Mouse (Mus musculus) Patski (cell line): ENCODE measurements around the gene Nrl. TPM values are rescaled to one million over a fixed set of nuclear protein-coding genes. Genes with fewer than 3 reads are reported as not detected.
A peak's percentile ranks its signal among the peaks of the same experiment; 100 is the strongest.

Experiments
- ATAC-seq: fragments of 100-300 bp; one replicate; pipeline ENCODE4 v1.8.0; 2021
- CTCF ChIA-PET: fragments of 350-600 bp; sonication (Branson Sonifier 250); formaldehyde crosslinking; loops from one replicate; lab custom pipeline; 2022; ENCODE audit warnings: inconsistent platforms; lab: Charles Lee
- POLR2A ChIA-PET: fragments of 350-600 bp; sonication (Branson Sonifier 250); formaldehyde crosslinking; loops from one replicate; lab custom pipeline; 2022; ENCODE audit warnings: antibody characterized with exemption, inconsistent platforms; lab: Charles Lee
- DNase-seq: peaks from one replicate; pipeline ENCODE4 v3.0.0-alpha.2; 2011; ENCODE audit warnings: low read depth, low spot score
- H3K27me3 ChIP-seq: fragments of 371-371 bp; one replicate; pipeline ENCODE4 v1.5.1; 2021
- CTCF ChIP-seq: fragments of 100-300 bp; IDR thresholded peaks from one replicate; pipeline ENCODE4 v1.5.1; 2021
- in situ Hi-C: fragments of 300-500 bp; cut with MboI; formaldehyde crosslinking; loops from 3 replicates; pipeline ENCODE4 v1.11.1; 2018; ENCODE audit warnings: low pct_unique_long_range_greater_than_20kb, mixed read lengths
- polyA plus RNA-seq: library from polyadenylated mRNA; unstranded; gene quantifications from one replicate; pipeline ENCODE4 v1.2.3, GENCODE M21; 2021

The Nrl gene
- polyA plus RNA-seq, 1 experiment from 2014 or later: not detected

- POLR2A ChIA-PET: interaction anchor here (1.1 to 1.5 kb wide), 3 partner anchors 17 to 79 kb away, joined by 3 to 5 read pairs (median 4); partner anchors contain the start of genes Dhrs4, Pck2 and Psme2
- no peak for ATAC-seq
These were observed 32.8 kb upstream of the Nrl start for GRCm38 (mm10) chr14:55557587-55557986.

DNA sequence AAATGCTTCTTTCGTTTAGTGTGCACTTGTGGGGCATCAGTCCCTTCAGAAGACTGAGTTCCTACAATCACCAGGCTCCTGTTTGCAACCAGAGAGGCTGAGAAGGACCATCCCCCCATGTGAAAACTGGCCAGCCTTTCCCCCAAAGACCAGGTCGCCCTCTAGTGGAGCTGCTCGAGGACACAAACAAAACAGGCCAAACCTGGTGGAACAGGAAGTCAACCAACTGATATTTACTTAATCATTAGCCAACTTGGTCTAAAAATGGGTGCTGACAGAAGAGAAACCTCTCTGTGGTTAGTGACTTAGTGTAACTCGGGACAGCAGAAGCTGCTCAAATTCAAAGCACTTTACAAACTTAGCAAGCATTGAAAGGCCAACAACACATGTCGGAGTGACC lies 32.2 kb upstream of the Nrl start:
- no peaks in the 10 kb centered on the region for H3K27me3 ChIP-seq
- DNase-seq (peak; percentile 79), ATAC-seq (peak; percentile 20)
- in situ Hi-C loops: loop anchor here (10.0 kb wide), 1 partner anchor 62 kb away; the partner anchor contains the start of gene Carmil3
- TF ChIP-seq CTCF: no peak
- ChIA-PET POLR2A (interaction anchor here (0.7 to 1.5 kb wide), 4 partner anchors 8 to 78 kb away, joined by 3 to 5 read pairs (median 4); partner anchors contain the start of genes Dhrs4, Pck2 and Psme2), CTCF (interaction anchor here (0.8 to 4.3 kb wide), 8 partner anchors 15 to 114 kb away, joined by 3 to 30 read pairs (median 4); partner anchors contain the start of genes Dhrs4, Emc9, Gmpr2 and Psme2)

More at GRCm38 (mm10) chr14:55557587-55557986, 32.8 kb upstream of the Nrl start:
- no peak for TF ChIP-seq CTCF
- no peak for DNase-seq
- in situ Hi-C loops: loop anchor here (10.0 kb wide), 1 partner anchor 63 kb away; the partner anchor contains the start of gene Carmil3
- CTCF ChIA-PET: interaction anchor here (0.8 to 4.3 kb wide), 7 partner anchors 16 to 114 kb away, joined by 3 to 30 read pairs (median 3); partner anchors contain the start of genes Dhrs4, Emc9 and Gmpr2
- no peaks in the 10 kb centered on the region for H3K27me3 ChIP-seq

DNA sequence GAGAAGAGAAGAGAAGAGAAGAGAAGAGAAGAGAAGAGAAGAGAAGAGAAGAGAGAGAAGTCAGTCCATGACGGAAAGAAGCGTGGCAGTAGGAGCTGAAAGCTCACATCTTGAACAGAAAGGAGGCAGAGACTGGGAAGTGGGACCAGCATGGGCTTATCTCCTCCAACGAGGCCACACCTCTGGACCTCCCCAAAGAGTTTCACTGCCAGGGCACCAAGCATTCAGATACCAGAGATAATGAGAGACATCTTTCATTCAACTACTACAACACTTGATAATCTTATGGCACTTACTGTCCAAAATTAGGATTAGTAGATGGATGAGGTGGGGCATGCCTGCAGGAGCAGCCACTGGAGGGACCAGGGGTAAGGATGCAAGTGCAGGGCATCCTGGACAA lies 31.0 kb upstream of the Nrl start:
- in situ Hi-C loops: loop anchor here (10.0 kb wide), 1 partner anchor 61 kb away; the partner anchor contains the start of gene Carmil3
- CTCF ChIA-PET: interaction anchor here (0.8 to 4.3 kb wide), 5 partner anchors 9 to 58 kb away, joined by 3 to 30 read pairs (median 3); partner anchors contain the start of genes Psme1, Psme2 and Rnf31
- TF ChIP-seq CTCF: no peak
- no peaks in the 10 kb centered on the region for H3K27me3 ChIP-seq
- no peak for DNase-seq
- ATAC-seq: no peak
- POLR2A ChIA-PET: interaction anchor here (1.5 kb wide), 1 partner anchor 35 kb away, joined by 4 read pairs; the partner anchor contains the start of gene Psme2

DNA sequence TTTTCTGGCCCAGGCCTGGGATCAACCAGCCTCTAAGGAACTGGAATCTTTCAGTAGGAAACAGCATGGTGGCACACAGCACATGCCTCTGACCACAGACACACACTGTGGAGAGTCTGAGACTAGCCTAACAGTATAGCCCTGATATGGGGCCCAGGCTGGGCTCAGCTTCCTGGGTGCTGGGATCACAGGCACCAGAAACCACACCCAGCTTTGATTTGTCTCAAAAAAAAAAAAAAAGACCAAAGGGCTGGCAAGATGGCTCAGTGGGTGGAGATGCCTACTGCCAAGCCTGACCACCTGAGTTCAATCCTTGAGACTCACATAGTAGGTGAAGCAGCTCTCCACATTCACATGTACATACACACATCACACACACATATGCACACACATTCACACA lies 29.9 kb upstream of the Nrl start:
- POLR2A ChIA-PET: no interaction called here
- in situ Hi-C loops: loop anchor here (10.0 kb wide), 1 partner anchor 60 kb away; the partner anchor contains the start of gene Carmil3

GRCm38 (mm10) chr14:55551794-55552193 lies 27.0 kb upstream of the Nrl start:
- CTCF ChIA-PET: no interaction called here
- no peak for ATAC-seq
- TF ChIP-seq CTCF: no peak
- POLR2A ChIA-PET: no interaction called here
- in situ Hi-C loops: loop anchor here (10.0 kb wide), 1 partner anchor 57 kb away; the partner anchor contains the start of gene Carmil3
- no peak for DNase-seq
- H3K27me3 ChIP-seq: no peaks in the 10 kb centered on the region

More for the DNA sequence above, 29.9 kb upstream of the Nrl start:
- no peak for DNase-seq
- no peak for TF ChIP-seq CTCF
- no peaks in the 10 kb centered on the region for H3K27me3 ChIP-seq
- no peak for ATAC-seq
- CTCF ChIA-PET: interaction anchor here (1.3 to 4.3 kb wide), 2 partner anchors 57 to 63 kb away, joined by 4 to 30 read pairs; no protein-coding TSS in a partner anchor

DNA sequence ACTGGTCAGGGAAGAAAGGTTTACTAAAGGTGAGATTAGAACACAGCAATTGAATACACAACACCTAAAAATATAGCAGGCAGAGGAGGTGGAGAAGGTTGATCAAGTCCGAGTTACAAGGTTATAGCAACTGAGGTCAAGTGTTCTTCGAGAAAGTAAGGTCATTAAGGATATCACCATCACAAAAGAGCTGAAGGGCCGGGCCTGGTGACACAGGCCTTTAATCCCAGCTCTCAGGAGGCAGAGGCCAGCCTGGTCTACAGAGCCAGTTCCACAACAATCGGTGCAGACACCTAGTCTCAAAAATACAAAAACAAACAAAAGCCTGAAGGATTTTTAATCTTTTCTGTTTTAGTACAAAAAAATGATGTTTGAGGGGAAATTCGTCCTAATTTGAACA lies 26.6 kb upstream of the Nrl start:
- no peaks in the 10 kb centered on the region for H3K27me3 ChIP-seq
- in situ Hi-C loops: loop anchor here (10.0 kb wide), 1 partner anchor 57 kb away; the partner anchor contains the start of gene Carmil3
- TF ChIP-seq CTCF: no peak
- POLR2A ChIA-PET: no interaction called here
- CTCF ChIA-PET: no interaction called here
- no peak for DNase-seq
- no peak for ATAC-seq

- ATAC-seq: no peak
- POLR2A ChIA-PET: interaction anchor here (0.6 kb wide), 1 partner anchor 13 kb away, joined by 5 read pairs; no protein-coding TSS in a partner anchor
- no peaks in the 10 kb centered on the region for H3K27me3 ChIP-seq
- no peak for TF ChIP-seq CTCF
- CTCF ChIA-PET: interaction anchor here (1.6 kb wide), 1 partner anchor 402 kb away, joined by 3 read pairs; no protein-coding TSS in a partner anchor
- no peak for DNase-seq
- in situ Hi-C loops: loop anchor here (10.0 kb wide), 1 partner anchor 55 kb away; the partner anchor contains the start of gene Carmil3
These were observed 25.4 kb upstream of the Nrl start for GRCm38 (mm10) chr14:55550191-55550590.

GRCm38 (mm10) chr14:55544334-55544733 lies 19.6 kb upstream of the Nrl start:
- no peak for ATAC-seq

GRCm38 (mm10) chr14:55542268-55542667 lies 17.5 kb upstream of the Nrl start:
- no peaks in the 10 kb centered on the region for H3K27me3 ChIP-seq
- no peak for TF ChIP-seq CTCF
- ATAC-seq (no peak), DNase-seq (no peak)
- ChIA-PET POLR2A (interaction anchor here (0.5 kb wide), 1 partner anchor 18 kb away, joined by 3 read pairs; no protein-coding TSS in a partner anchor), CTCF (interaction anchor here (1.1 kb wide), 1 partner anchor 18 kb away, joined by 3 read pairs; the partner anchor contains the start of gene A730061H03Rik)
- in situ Hi-C loops: no loop called here

More at GRCm38 (mm10) chr14:55544334-55544733, 19.6 kb upstream of the Nrl start:
- POLR2A ChIA-PET: interaction anchor here (1.0 to 1.1 kb wide), 2 partner anchors 16 to 47 kb away, joined by 3 to 4 read pairs; partner anchors contain the start of gene A730061H03Rik
- in situ Hi-C loops: no loop called here
- CTCF ChIA-PET: no interaction called here
- no peak for TF ChIP-seq CTCF
- no peak for DNase-seq
- H3K27me3 ChIP-seq: no peaks in the 10 kb centered on the region

GRCm38 (mm10) chr14:55540787-55541321 lies 16.1 kb upstream of the Nrl start:
- DNase-seq: peak; percentile 75

More at GRCm38 (mm10) chr14:55540787-55541321, 16.1 kb upstream of the Nrl start:
- CTCF ChIA-PET: interaction anchor here (1.7 kb wide), 1 partner anchor 43 kb away, joined by 5 read pairs; no protein-coding TSS in a partner anchor
- in situ Hi-C loops: no loop called here
- no peaks in the 10 kb centered on the region for H3K27me3 ChIP-seq
- TF ChIP-seq CTCF: no peak
- ATAC-seq: peak; percentile 4
- POLR2A ChIA-PET: interaction anchor here (0.9 to 1.4 kb wide), 2 partner anchors 17 to 55 kb away, joined by 5 to 6 read pairs; no protein-coding TSS in a partner anchor
